Mouse (Mus musculus): ENCODE measurements around the gene Adamts14. TPM values are rescaled to one million over a fixed set of nuclear protein-coding genes. Genes with fewer than 3 reads are reported as not detected.

Adamts14 gene
- polyA plus RNA-seq, 1 experiment from 2014 or later = 1.2 TPM

DNA sequence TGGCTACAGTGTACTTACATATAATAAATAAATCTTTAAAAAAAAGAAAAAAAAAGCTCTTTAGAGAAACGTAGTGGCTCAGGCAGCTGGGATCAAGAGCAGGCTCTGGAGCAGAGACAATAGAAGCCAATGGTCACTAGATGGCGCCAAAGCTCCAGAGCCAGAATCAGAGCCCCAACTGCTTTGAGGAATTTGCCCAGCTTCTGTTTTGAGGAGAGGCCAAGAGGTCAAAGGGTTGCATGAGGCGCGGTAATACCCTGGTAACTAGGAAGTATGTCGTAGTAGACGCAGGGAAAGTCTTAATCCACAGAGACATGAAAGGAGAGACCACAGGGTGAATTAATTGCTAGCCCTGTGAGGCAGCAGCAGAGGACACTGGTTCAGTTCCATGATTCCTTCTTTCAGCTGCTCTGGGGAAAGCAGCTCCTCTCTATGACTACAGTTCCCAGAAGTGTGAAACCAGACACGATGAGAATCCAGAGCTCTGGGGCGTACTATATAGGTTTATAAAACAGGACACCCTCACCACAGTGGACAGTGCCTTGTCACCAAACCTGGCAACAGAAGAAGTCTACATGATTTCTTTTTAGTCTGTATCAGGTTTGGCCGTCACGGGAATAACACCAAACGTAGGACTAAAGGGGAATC is 73.5 kb downstream of the Adamts14 start:
- peaks cover 4% of the 10 kb centered on the region; the same call in 1 of the 2 replicates for H3K4me1 ChIP-seq
- no peak overlapping the region for H3K4me3 ChIP-seq (replicated peaks)
- H3K27me3 ChIP-seq (replicated peaks) = no peaks in the 10 kb centered on the region
- no peaks in the 10 kb centered on the region for H3K9me3 ChIP-seq
- H3K27ac ChIP-seq = no peak overlapping the region
- no peak for ATAC-seq (ENCODE audit: insufficient read depth, low FRiP score, low read depth)
- WGBS = 28% methylated on average over 11 of the region's 11 CpGs
- no peak overlapping the region for H3K9ac ChIP-seq
- no peak overlapping the region for H3K4me2 ChIP-seq
- H3K36me3 ChIP-seq = no peaks in the 10 kb centered on the region

DNA sequence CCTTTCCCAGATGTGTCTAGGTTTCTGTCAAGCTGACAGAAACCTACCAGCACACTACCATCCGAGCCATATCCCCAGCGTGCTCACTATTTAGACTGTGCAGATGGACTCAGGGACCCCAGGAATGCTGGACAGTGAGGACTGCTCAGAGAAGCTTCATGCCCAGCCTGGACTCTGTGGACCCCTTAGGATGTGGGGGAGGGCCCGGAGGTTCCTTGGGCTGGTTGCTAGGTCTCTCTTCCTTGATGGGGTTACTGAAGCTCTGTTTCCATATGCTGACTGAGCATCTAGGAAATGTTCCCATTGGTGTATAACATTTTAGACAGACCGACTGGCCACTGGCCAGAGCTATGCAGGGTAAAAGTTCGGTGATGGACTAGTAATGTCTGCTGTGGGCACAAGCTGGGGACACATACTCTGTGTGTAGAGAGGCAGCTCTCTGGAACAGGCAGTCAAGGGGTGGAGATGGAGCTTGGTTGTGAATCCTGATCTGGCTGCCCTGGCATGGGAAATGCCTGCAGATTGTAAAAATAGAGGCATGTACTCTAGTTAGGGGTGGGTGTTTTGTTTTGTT is 77.4 kb downstream of the Adamts14 start:
- no peak overlapping the region for H3K27ac ChIP-seq
- no peaks in the 10 kb centered on the region for H3K36me3 ChIP-seq
- WGBS = 78% methylated on average over 5 of the region's 5 CpGs
- H3K9ac ChIP-seq = no peak overlapping the region
- H3K27me3 ChIP-seq (replicated peaks) = no peaks in the 10 kb centered on the region
- H3K4me3 ChIP-seq (replicated peaks) = no peak overlapping the region
- no peak overlapping the region for H3K4me2 ChIP-seq
- no peak for ATAC-seq (ENCODE audit: insufficient read depth, low FRiP score, low read depth)
- H3K9me3 ChIP-seq = no peaks in the 10 kb centered on the region
- peaks cover 4% of the 10 kb centered on the region; the same call in 1 of the 2 replicates for H3K4me1 ChIP-seq

DNA sequence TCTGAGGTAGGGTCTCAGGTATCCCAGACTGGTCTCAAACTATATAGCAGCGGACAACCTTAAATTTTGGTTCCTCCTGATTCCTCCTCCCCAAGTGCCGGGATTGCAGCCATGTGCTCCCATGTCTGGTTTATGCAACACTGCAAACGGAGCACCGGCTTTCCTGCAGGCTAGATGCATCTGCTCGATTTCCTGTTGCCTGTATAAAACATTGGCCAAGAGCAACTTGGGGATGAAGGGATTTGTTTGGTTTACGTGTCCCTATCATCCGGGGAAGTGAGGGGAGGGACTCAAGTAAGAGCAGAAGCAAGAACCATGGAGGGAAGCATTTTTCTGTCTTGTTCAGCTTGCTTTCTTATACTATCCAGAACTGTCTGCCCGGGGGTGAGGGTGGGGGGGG is 78.0 kb downstream of the Adamts14 start:
- no peak overlapping the region for H3K4me2 ChIP-seq
- no peaks in the 10 kb centered on the region for H3K27me3 ChIP-seq (replicated peaks)
- no peaks in the 10 kb centered on the region for H3K36me3 ChIP-seq
- WGBS = 56% methylated on average over 8 of the region's 8 CpGs
- peaks cover 4% of the 10 kb centered on the region; the same call in 1 of the 2 replicates for H3K4me1 ChIP-seq
- no peaks in the 10 kb centered on the region for H3K9me3 ChIP-seq
- no peak overlapping the region for H3K9ac ChIP-seq
- no peak for ATAC-seq (ENCODE audit: insufficient read depth, low FRiP score, low read depth)
- no peak overlapping the region for H3K4me3 ChIP-seq (replicated peaks)
- H3K27ac ChIP-seq = no peak overlapping the region

- no peak overlapping the region for H3K4me3 ChIP-seq (replicated peaks)
- no peak overlapping the region for H3K4me2 ChIP-seq
- H3K27ac ChIP-seq = no peak overlapping the region
- peaks cover under 1% of the 10 kb centered on the region; the same call in 1 of the 2 replicates for H3K4me1 ChIP-seq
- no peak for ATAC-seq (ENCODE audit: insufficient read depth, low FRiP score, low read depth)
- no peak overlapping the region for H3K9ac ChIP-seq
- H3K27me3 ChIP-seq (replicated peaks) = no peaks in the 10 kb centered on the region
- H3K36me3 ChIP-seq = no peaks in the 10 kb centered on the region
- WGBS = 72% methylated on average over 9 of the region's 9 CpGs
- H3K9me3 ChIP-seq = no peaks in the 10 kb centered on the region
Observed at GRCm38 (mm10) chr10:61194611-61195010, 78.6 kb downstream of the Adamts14 start.

GRCm38 (mm10) chr10:61188010-61188409 is 85.2 kb downstream of the Adamts14 start:
- ATAC-seq (ENCODE audit: insufficient read depth, low FRiP score, low read depth) = no peak
- Histone ChIP-seq H3K36me3 (no peaks in the 10 kb centered on the region), H3K4me2 (no peak overlapping the region), H3K4me3 (replicated peaks) (no peak overlapping the region), H3K9ac (no peak overlapping the region), H3K27me3 (replicated peaks) (no peaks in the 10 kb centered on the region), H3K4me1 (no peaks in the 10 kb centered on the region), H3K9me3 (no peaks in the 10 kb centered on the region), H3K27ac (no peak overlapping the region)
- 72% methylated on average over 3 of the region's 3 CpGs for WGBS

DNA sequence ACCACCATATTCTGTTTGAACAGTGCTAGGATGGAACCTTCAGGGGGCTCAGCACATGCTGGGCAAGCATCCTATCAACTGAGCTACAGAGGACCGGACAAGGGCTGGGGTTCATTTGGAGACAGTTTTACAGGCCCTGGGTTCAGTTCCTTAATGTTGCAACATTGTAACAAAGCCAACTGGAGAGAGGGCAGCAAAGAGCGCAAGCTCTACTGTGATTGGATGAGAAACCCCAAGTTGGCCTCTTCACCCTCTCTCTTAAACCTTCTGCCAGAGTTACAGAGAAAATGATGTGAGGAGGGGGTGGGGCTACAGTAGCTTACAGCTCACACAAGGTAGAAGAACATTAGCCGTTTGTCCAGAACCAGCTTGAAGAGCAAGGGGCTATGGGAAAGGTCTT is 86.2 kb downstream of the Adamts14 start:
- no peak for ATAC-seq (ENCODE audit: insufficient read depth, low FRiP score, low read depth)
- WGBS = 70% methylated on average over 3 of the region's 3 CpGs

DNA sequence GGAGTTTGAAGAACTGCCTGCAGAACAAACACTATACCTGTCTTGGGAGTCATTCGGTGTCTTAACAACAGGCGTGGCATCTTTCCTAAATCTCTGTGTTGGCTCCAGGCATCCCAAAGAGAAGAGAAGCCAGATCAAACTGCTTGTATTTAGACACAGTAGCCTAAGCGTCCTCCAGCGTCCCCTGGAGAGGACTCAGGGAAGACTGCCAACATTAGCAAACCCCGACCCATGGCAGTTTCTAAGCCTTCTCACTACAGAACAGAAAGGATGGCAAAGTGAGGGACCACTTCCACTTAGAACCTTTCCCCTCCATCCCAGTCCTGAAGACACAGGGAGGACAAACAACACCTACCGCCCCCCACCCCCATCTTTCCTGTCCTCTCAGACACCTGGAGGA is 93.3 kb downstream of the Adamts14 start:
- H3K9me3 ChIP-seq = no peaks in the 10 kb centered on the region
- no peak overlapping the region for H3K9ac ChIP-seq
- 65% methylated on average over 6 of the region's 6 CpGs for whole genome bisulfite sequencing
- H3K27ac ChIP-seq = no peak overlapping the region
- no peaks in the 10 kb centered on the region for H3K36me3 ChIP-seq
- H3K4me1 ChIP-seq = 0 out of 2 replicates have a peak, but pooled peaks cover 9% of the 10 kb centered on the region
- no peak overlapping the region for H3K4me2 ChIP-seq
- H3K4me3 ChIP-seq (replicated peaks) = no peak overlapping the region
- H3K27me3 ChIP-seq (replicated peaks) = 0 out of 2 replicates have a peak, but pooled peaks cover 4% of the 10 kb centered on the region
- ATAC-seq (ENCODE audit: insufficient read depth, low FRiP score, low read depth) = no peak

More for the DNA sequence above, 86.2 kb downstream of the Adamts14 start:
- Histone ChIP-seq H3K36me3 (no peaks in the 10 kb centered on the region), H3K27me3 (replicated peaks) (no peaks in the 10 kb centered on the region), H3K9me3 (no peaks in the 10 kb centered on the region), H3K9ac (no peak overlapping the region), H3K4me2 (no peak overlapping the region), H3K27ac (no peak overlapping the region), H3K4me3 (replicated peaks) (no peak overlapping the region), H3K4me1 (no peaks in the 10 kb centered on the region)

GRCm38 (mm10) chr10:61178687-61179086 is 94.6 kb downstream of the Adamts14 start:
- H3K4me2 ChIP-seq = no peak overlapping the region
- no peak overlapping the region for H3K27ac ChIP-seq
- no peak overlapping the region for H3K9ac ChIP-seq
- H3K36me3 ChIP-seq = no peaks in the 10 kb centered on the region
- no peaks in the 10 kb centered on the region for H3K9me3 ChIP-seq
- 84% methylated on average over 8 of the region's 8 CpGs for WGBS
- H3K4me3 ChIP-seq (replicated peaks) = no peak overlapping the region
- H3K4me1 ChIP-seq = 0 out of 2 replicates have a peak, but pooled peaks cover 9% of the 10 kb centered on the region
- 0 out of 2 replicates have a peak, but pooled peaks cover 4% of the 10 kb centered on the region for H3K27me3 ChIP-seq (replicated peaks)
- no peak for ATAC-seq (ENCODE audit: insufficient read depth, low FRiP score, low read depth)

- H3K27me3 ChIP-seq (replicated peaks) = 0 out of 2 replicates have a peak, but pooled peaks cover 4% of the 10 kb centered on the region
- no peaks in the 10 kb centered on the region for H3K36me3 ChIP-seq
- WGBS = 86% methylated on average over 4 of the region's 4 CpGs
- no peaks in the 10 kb centered on the region for H3K9me3 ChIP-seq
- 0 out of 2 replicates have a peak, but pooled peaks cover 9% of the 10 kb centered on the region for H3K4me1 ChIP-seq
- H3K9ac ChIP-seq = no peak overlapping the region
- no peak overlapping the region for H3K4me3 ChIP-seq (replicated peaks)
- no peak overlapping the region for H3K27ac ChIP-seq
- ATAC-seq (ENCODE audit: insufficient read depth, low FRiP score, low read depth) = no peak
- no peak overlapping the region for H3K4me2 ChIP-seq
Observed at GRCm38 (mm10) chr10:61177751-61178150, 95.5 kb downstream of the Adamts14 start.

GRCm38 (mm10) chr10:61176221-61176790 is 96.9 kb downstream of the Adamts14 start:
- peak overlapping the region; percentile 36 for H3K4me2 ChIP-seq
- no peak overlapping the region for H3K27ac ChIP-seq
- 0 out of 2 replicates have a peak, but pooled peaks cover 9% of the 10 kb centered on the region for H3K4me1 ChIP-seq
- H3K36me3 ChIP-seq = no peaks in the 10 kb centered on the region
- no peak overlapping the region for H3K4me3 ChIP-seq (replicated peaks)
- no peak overlapping the region for H3K9ac ChIP-seq
- 42% methylated on average over 7 of the region's 7 CpGs for WGBS
- 0 out of 2 replicates have a peak, but pooled peaks cover 4% of the 10 kb centered on the region for H3K27me3 ChIP-seq (replicated peaks)
- H3K9me3 ChIP-seq = no peaks in the 10 kb centered on the region
- no peak for ATAC-seq (ENCODE audit: insufficient read depth, low FRiP score, low read depth)

DNA sequence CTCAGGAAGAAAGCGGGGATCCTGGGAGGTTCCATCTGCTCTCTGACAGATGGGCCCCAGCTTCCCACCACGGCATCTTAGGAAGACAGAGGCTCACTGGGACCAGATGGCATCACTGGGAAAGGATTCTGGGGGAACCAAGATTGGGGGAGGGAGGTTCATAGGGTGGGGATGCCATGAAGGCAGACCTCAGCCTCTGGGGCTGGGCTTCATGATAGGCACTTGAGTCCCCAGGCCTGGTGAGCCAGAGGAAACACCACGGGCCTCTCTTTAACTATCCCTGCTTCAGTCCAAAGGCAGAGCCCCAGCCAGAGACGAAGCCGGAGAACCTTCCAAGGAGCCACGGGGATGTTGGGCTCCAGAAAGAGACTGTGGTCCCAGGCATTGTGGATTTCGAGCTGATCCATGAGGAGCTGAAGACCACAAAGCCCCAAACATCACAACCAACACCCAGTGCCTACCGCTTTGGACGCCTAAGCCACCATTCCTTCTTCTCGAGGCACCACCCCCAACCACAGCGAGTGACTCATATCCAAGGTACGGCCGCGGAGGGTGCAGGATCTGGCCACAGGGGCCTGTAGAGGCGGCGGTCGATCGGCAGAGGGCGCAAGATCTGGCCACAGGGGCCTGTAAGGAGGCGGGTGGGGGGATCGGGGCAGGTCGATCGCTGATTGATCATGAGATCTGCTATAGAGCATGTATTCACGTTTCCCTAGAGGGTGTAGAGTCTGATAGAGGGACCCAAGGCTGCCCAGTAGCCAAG is 97.6 kb downstream of the Adamts14 start:
- Histone ChIP-seq H3K27ac (no peak overlapping the region), H3K9me3 (no peaks in the 10 kb centered on the region), H3K4me1 (0 out of 2 replicates have a peak, but pooled peaks cover 9% of the 10 kb centered on the region), H3K4me2 (peak overlapping the region; percentile 36), H3K4me3 (replicated peaks) (no peak overlapping the region), H3K9ac (no peak overlapping the region), H3K36me3 (no peaks in the 10 kb centered on the region), H3K27me3 (replicated peaks) (0 out of 2 replicates have a peak, but pooled peaks cover 4% of the 10 kb centered on the region)
- peak; percentile 63 for ATAC-seq (ENCODE audit: insufficient read depth, low FRiP score, low read depth)
- WGBS = 13% methylated on average over 24 of the region's 24 CpGs

All from stomach, embryonic 15.5 days (tissue).